Mouse (Mus musculus) cortical plate, adult 2 months (tissue): ENCODE data around the gene Pbld2.

Experiments
- CTCF ChIP-seq: fragments of 200-500 bp; IDR thresholded peaks from 2 replicates; pipeline ENCODE4 v1.5.1; 2011; ENCODE audit warnings: mild to moderate bottlenecking, control low read depth, low read length; ENCODE audit not compliant: insufficient read depth; ENCODE audit errors: extremely low read depth
- POLR2A ChIP-seq: fragments of 200-500 bp; IDR thresholded peaks from 2 replicates; pipeline ENCODE4 v1.6.1; 2011; ENCODE audit warnings: mild to moderate bottlenecking, low read length, control low read depth; ENCODE audit not compliant: insufficient read depth; ENCODE audit errors: extremely low read depth

DNA sequence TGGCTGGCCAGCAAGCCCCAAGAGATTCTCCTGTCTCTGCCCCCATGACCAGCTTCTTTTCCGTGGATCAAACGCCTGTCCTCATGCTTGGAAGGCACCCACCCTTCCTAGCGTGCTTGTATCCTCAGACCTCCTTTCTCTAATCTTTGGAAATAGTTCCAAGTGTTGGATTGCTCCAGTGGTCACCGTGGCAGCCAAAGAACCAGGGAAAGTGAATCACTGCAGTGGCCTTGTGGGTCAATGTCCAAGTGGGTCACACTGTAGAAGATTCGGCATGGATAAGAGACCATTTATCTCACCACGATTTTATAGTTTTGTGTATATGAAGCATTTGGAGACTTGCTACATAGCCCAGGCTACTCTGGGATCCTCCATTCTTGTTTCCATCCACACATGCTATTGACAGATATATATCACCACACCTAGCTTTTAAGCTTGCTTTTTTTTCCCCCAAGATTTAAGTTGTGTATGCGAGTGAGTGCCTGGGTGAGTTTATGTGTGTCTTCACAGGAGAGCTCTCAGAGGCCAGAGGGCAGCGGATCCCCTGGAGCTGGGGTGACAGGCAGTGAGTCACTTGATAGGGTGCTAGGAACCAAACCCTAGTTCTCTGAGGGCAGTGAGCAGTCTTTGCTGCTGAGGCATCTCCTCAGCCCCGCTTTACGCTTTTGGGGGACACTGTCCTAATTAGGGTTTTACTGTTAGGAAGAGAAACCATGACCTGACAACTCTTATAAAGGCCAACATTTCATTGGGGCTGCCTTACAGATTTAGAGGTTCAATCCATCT lies 3.5 kb downstream of the Pbld2 start:
- TF ChIP-seq POLR2A (no peak), CTCF (no peak)
